In genomic region chr4:10031764-10032163, GRCm38 (mm10) we compare ENCODE assay signal across 12 mouse cellular contexts.
"Had no signal": no experiment of that assay in that cellular context is flagged by ENCODE, and none has a peak within 500 bp of the region (broad histone marks: within the 10 kb centered on the region; RNA-seq: fewer than 3 reads in every experiment).

No protein-coding gene starts in this region.

- H3K9ac ChIP-seq: liver, embryonic 15.5 days; neural tube, embryonic 13.5 days had no signal

- DNase-seq: kidney, adult 18-20 months; kidney, postnatal 10 days; layer of hippocampus, postnatal 36 days; lung, adult 2 months; lung, postnatal 36 days; retina, postnatal 1 day; right cerebral cortex, postnatal 14 days; thymus, postnatal 36 days had no signal

- H3K4me3 ChIP-seq: liver, embryonic 15.5 days; neural tube, embryonic 13.5 days had no signal

- H3K36me3 ChIP-seq: liver, embryonic 15.5 days; neural tube, embryonic 13.5 days had no signal

- ATAC-seq: lung, postnatal 0 days had no signal

- H3K27me3 ChIP-seq: liver, embryonic 15.5 days; neural tube, embryonic 13.5 days had no signal

- H3K27ac ChIP-seq: liver, embryonic 15.5 days; neural tube, embryonic 13.5 days had no signal

- H3K9me3 ChIP-seq: liver, embryonic 15.5 days; neural tube, embryonic 13.5 days had no signal

- H3K4me1 ChIP-seq: liver, embryonic 15.5 days; neural tube, embryonic 13.5 days had no signal

- H3K4me2 ChIP-seq: liver, embryonic 11.5 days; liver, embryonic 15.5 days; neural tube, embryonic 13.5 days had no signal
